Mouse (Mus musculus) liver, postnatal 0 days (tissue): Measurements from ENCODE around the gene Samd1.

Experiments used
- CTCF ChIP-seq: sonication (generic); IDR thresholded peaks from 2 replicates; pipeline ENCODE4 v1.5.1; 2016; ENCODE audit warnings: antibody characterized with exemption, low read depth
- EP300 ChIP-seq: IDR thresholded peaks from 2 replicates; pipeline ENCODE4 v1.6.1; 2016; ENCODE audit warnings: antibody characterized with exemption, low read depth, mild to moderate bottlenecking

DNA sequence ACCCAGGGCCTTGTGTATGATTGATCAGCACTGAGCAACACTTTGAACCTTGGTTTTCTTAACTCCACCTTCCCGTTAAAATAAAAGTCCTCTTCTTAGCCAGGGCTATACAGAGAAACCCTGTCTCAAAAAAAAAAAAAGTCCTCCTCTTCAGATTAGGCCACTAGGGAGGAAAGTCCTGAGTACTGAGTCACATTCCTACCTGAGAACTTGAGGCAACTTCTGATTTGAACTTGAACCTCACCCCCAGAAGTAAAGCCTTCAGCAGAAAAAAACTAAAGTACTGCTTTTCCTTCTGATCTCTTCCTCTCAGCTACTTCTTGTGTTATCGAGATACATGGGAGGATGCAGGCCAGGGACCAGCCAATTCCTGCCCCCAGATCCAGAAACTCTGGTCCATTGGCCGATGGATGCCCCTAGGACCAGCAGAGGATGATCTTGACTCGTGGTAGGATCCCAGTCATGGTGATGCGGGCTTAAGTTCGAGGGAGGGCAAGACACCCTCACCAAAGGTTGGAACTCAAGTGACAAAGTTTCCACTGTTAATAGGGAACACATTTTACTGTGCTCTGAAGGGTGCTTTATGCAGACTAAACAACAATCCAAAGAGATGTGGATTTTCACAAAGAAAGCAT lies 6.3 kb downstream of the Samd1 start:
- TF ChIP-seq EP300 (no peak), CTCF (no peak)
